Mouse (Mus musculus) thymus, adult 2 months (tissue): ENCODE results near the gene Wwox.

Experiments
- CTCF ChIP-seq: fragments of 200-500 bp; IDR thresholded peaks from 2 replicates; pipeline ENCODE4 v1.5.1; 2012; ENCODE audit warnings: mild to moderate bottlenecking, control low read depth, low read length, moderate library complexity, borderline replicate concordance; ENCODE audit not compliant: control insufficient read depth, poor library complexity, insufficient read depth; ENCODE audit errors: extremely low read depth
- POLR2A ChIP-seq: fragments of 200-500 bp; IDR thresholded peaks from 2 replicates; pipeline ENCODE4 v1.6.1; 2012; ENCODE audit warnings: mild to moderate bottlenecking, low read length, control low read depth, moderate library complexity; ENCODE audit not compliant: control insufficient read depth, poor library complexity, insufficient read depth; ENCODE audit errors: extremely low read depth

DNA sequence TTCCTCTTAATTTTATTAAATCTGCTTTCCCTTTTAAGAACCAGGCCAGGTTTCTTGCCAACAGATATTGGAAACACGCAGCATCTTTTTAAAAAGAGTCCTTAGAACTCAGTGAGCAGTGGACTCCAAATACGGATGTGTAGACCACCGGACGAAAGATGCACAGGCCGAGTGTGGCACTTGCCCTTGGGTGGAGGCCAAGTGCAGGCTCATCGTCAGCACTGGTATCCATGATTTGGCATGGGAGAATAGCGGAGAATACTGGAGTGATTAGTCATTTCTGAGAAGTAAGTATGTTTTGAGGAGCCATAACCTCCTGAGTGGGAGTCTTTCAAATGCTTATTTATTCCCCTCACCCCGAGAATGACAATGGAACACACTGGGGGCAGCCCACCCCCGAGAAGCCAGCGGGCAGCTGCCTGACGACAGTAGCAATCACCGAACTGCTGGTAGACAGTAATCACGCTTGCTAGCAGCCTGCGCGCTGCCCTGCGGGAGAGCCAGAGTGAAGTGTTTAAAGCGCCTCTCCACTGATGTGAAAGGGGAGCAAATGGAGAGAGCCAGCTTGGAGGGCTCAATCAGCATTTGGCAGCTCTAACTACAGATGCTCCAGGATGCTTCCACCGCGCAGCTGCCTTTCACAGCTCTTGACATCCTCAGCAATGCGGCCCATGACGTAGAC lies 29.2 kb downstream of the Wwox start:
- TF ChIP-seq CTCF, result no peak
- no peak for TF ChIP-seq POLR2A
